Mouse (Mus musculus): ENCODE measurements at regions not wholly inside any gene's neighbourhood (a gene's known extent, or its start where the extent isn't known, plus 50 kb on each side); places are given as distances from the start of the nearest gene placed in this dataset.

DNA sequence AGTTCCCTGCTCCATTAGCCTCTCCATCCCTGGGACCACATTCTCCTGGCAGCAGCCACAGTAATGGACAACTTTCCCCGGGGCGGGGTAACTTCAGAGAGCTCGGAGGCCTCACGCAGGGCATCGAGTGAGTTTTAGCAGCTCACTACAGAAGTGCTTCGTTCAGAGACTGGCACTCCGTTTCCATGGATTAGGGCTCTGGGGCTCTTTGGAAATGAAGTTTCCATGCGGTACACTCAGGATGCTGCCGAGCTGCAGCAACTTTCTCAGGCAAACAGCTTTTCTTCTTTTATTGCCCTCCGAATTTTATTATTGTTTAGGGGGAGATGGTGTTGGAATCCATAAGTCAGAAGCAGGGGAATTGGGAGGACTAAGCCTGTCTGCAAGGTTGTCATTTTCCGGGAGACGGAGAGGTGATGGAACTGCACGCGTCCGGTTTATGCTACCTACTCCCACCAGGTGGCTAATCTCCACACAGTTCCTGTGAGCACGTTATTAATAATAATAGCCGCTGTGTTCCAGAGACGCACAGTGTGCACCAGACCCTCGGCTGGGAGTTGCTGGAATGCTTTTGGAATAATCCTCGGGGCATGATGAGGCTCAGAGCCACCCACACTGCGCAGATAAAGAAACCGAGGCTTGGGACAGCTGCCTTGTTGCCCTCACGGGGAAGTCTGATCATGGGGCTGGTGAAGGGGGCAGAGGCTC, 460.4 kb upstream of the 3110018I06Rik start:
- TF ChIP-seq CTCF (IDR thresholded peaks at IDR 0.05; ENCODE audit: low read depth) (no peak), EP300 (IDR thresholded peaks at IDR 0.05; ENCODE audit: low read depth) (no peak)

All from liver, postnatal 0 days (tissue).